Mouse (Mus musculus) granulocyte monocyte progenitor cell, adult 5-6 weeks (primary cell): ENCODE results near the gene Fam84b. TPM values are rescaled to one million over a fixed set of nuclear protein-coding genes. Genes with fewer than 3 reads are reported as not detected.

Source experiments
- ATAC-seq: replicated peaks from 2 replicates; pipeline ENCODE4 v1.8.0; 2016; ENCODE audit warnings: mild to moderate bottlenecking, moderate TSS enrichment, inconsistent platforms; ENCODE audit not compliant: poor library complexity, severe bottlenecking
- total RNA-seq, 2 experiments: library from RNA; stranded (forward) in 1 of 2; stranded (reverse) in 1 of 2; fragments of 200-712, 200-1000 nt in 1 of 2; fragments of >200 nt in 1 of 2; fragmentation: Nextera tagmentation in 1 of 2; gene quantifications; 2 replicates each; pipeline ENCODE4 v1.2.3; 2014 to 2017

The Fam84b gene
- total RNA-seq, 2 experiments from 2014 or later = 7.9 to 8.9 TPM

GRCm38 (mm10) chr15:60834598-60835571, 18.7 kb downstream of the Fam84b start:
- peak; percentile 70 for ATAC-seq

GRCm38 (mm10) chr15:60833476-60834218, 19.9 kb downstream of the Fam84b start:
- ATAC-seq = no peak; the same call in 1 of the 2 replicates

GRCm38 (mm10) chr15:60832586-60832985, 21.0 kb downstream of the Fam84b start:
- no peak for ATAC-seq

- no peak for ATAC-seq
Measured at GRCm38 (mm10) chr15:60826226-60826625, 27.4 kb downstream of the Fam84b start.

GRCm38 (mm10) chr15:60824751-60825227, 28.8 kb downstream of the Fam84b start:
- ATAC-seq = peak; percentile 67

- ATAC-seq = peak; percentile 15
Measured at GRCm38 (mm10) chr15:60823870-60824709, 29.5 kb downstream of the Fam84b start.

- peak; percentile 6; the same call in 1 of the 2 replicates for ATAC-seq
Measured at GRCm38 (mm10) chr15:60823620-60823869, 30.0 kb downstream of the Fam84b start.

GRCm38 (mm10) chr15:60822803-60823619, 30.6 kb downstream of the Fam84b start:
- peak; percentile 65 for ATAC-seq

GRCm38 (mm10) chr15:60822101-60822802, 31.3 kb downstream of the Fam84b start:
- ATAC-seq = no peak

GRCm38 (mm10) chr15:60818500-60818899, 35.1 kb downstream of the Fam84b start:
- ATAC-seq = no peak

GRCm38 (mm10) chr15:60816478-60816877, 37.1 kb downstream of the Fam84b start:
- no peak for ATAC-seq

- no peak for ATAC-seq
Measured at GRCm38 (mm10) chr15:60814542-60814941, 39.0 kb downstream of the Fam84b start.

GRCm38 (mm10) chr15:60793041-60793673, 60.4 kb downstream of the Fam84b start:
- no peak for ATAC-seq

GRCm38 (mm10) chr15:60789084-60789483, 64.5 kb downstream of the Fam84b start:
- no peak for ATAC-seq

GRCm38 (mm10) chr15:60783761-60784160, 69.8 kb downstream of the Fam84b start:
- ATAC-seq = no peak

GRCm38 (mm10) chr15:60779531-60779973, 74.0 kb downstream of the Fam84b start:
- ATAC-seq = peak; percentile 98

GRCm38 (mm10) chr15:60779063-60779462, 74.5 kb downstream of the Fam84b start:
- no peak for ATAC-seq
